ENCODE assay signal across 22 mouse cellular contexts in the genomic region with DNA sequence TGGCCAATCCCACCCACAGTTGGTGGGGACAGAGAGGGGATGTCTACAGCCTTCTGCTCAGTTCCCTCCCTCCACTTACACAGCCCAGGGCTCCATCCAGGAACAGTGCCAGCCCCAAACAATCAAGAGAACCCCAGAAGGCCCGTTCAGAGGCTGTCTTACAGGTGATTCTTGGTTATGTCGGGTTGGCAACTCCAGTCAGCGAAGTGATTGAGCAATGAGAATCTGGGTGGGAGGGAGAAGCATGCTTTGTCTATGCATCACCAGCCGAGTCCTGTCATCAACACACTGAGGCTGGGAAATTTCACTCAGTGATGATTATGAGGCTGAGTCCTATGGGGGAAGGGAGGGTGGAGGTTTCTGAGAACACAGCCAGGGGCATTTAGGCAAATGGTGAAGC.
DNase-seq lines count a peak whose midpoint lies in the region; ATAC-seq and TF ChIP-seq lines count a peak whose summit lies in the region.
"Had no signal": no experiment of that assay in that cellular context is flagged by ENCODE, and none has a peak within 500 bp of the region (broad histone marks: within the 10 kb centered on the region; RNA-seq: fewer than 3 reads in every experiment).

No protein-coding gene starts in this region.

- H3K4me2 ChIP-seq in forebrain, embryonic 11.5 days (ENCODE audit: low read depth, low read length, severe bottlenecking) = no peak overlapping the region
- H3K4me2 ChIP-seq in forebrain, embryonic 12.5 days = no peak overlapping the region
- H3K4me2 ChIP-seq in lung, embryonic 14.5 days = no peak overlapping the region
- H3K4me2 ChIP-seq: embryonic facial prominence, embryonic 15.5 days had no signal

- TF ChIP-seq POLR2A in lung, adult 2 months (IDR thresholded peaks at IDR 0.05; ENCODE audit: borderline replicate concordance, extremely low read depth, low read depth, low read length) = no peak

- H3K9me3 ChIP-seq in forebrain, embryonic 11.5 days (ENCODE audit: control insufficient read depth, low read length) = no peaks in the 10 kb centered on the region
- no peaks in the 10 kb centered on the region for H3K9me3 ChIP-seq in forebrain, embryonic 12.5 days
- H3K9me3 ChIP-seq in lung, embryonic 14.5 days (ENCODE audit: low read depth, low read length) = no peaks in the 10 kb centered on the region
- H3K9me3 ChIP-seq: embryonic facial prominence, embryonic 15.5 days; hindbrain, embryonic 10.5 days had no signal

- WGBS in forebrain, embryonic 11.5 days = 75% methylated on average over 4 of the region's 4 CpGs
- WGBS in forebrain, embryonic 12.5 days = 74% methylated on average over 4 of the region's 4 CpGs
- 49% methylated on average over 4 of the region's 4 CpGs for WGBS in lung, embryonic 14.5 days
- WGBS in lung, adult 2 months = 45% methylated on average over 4 of the region's 4 CpGs

- TF ChIP-seq CTCF in lung, embryonic 14.5 days (IDR thresholded peaks at IDR 0.05; ENCODE audit: low read depth) = no peak
- TF ChIP-seq CTCF in lung, adult 2 months (IDR thresholded peaks at IDR 0.05; ENCODE audit: insufficient read depth, low read length) = no peak

- H3K4me3 ChIP-seq in forebrain, embryonic 11.5 days (ENCODE audit: low read depth, low read length) = no peak overlapping the region
- H3K4me3 ChIP-seq in forebrain, embryonic 12.5 days (replicated peaks) = no peak overlapping the region
- no peak overlapping the region for H3K4me3 ChIP-seq in lung, embryonic 14.5 days (ENCODE audit: low read depth, low read length)
- no peak overlapping the region for H3K4me3 ChIP-seq in lung, adult 2 months (replicated peaks; ENCODE audit: extremely low read depth, low read depth, low read length)
- H3K4me3 ChIP-seq: embryonic facial prominence, embryonic 15.5 days; hindbrain, embryonic 10.5 days; megakaryocyte, embryonic 14.5 days had no signal

- no peak for ATAC-seq in forebrain, embryonic 11.5 days (replicated peaks; ENCODE audit: low FRiP score)
- ATAC-seq in forebrain, embryonic 12.5 days (ENCODE audit: low FRiP score) = no peak
- ATAC-seq in lung, embryonic 14.5 days (ENCODE audit: insufficient read depth) = peak; percentile 49; the same call in 1 of the 2 replicates
- ATAC-seq: forebrain, embryonic 14.5 days; hindbrain, postnatal 0 days had no signal

- H3K27me3 ChIP-seq in forebrain, embryonic 11.5 days (ENCODE audit: control insufficient read depth, insufficient read depth, low read length) = no peaks in the 10 kb centered on the region
- H3K27me3 ChIP-seq in forebrain, embryonic 12.5 days = no peaks in the 10 kb centered on the region
- no peaks in the 10 kb centered on the region for H3K27me3 ChIP-seq in lung, embryonic 14.5 days (ENCODE audit: insufficient read depth, low read length)
- H3K27me3 ChIP-seq: embryonic facial prominence, embryonic 15.5 days had no signal

- H3K4me1 ChIP-seq in forebrain, embryonic 11.5 days (replicated peaks; ENCODE audit: control insufficient read depth, insufficient read depth, low read length) = no peaks in the 10 kb centered on the region
- no peaks in the 10 kb centered on the region for H3K4me1 ChIP-seq in forebrain, embryonic 12.5 days
- no peaks in the 10 kb centered on the region for H3K4me1 ChIP-seq in lung, embryonic 14.5 days (ENCODE audit: insufficient read depth)
- H3K4me1 ChIP-seq in lung, adult 2 months (ENCODE audit: control insufficient read depth, insufficient read depth, low read length) = no peaks in the 10 kb centered on the region
- H3K4me1 ChIP-seq: embryonic facial prominence, embryonic 15.5 days; hindbrain, embryonic 10.5 days; megakaryocyte, embryonic 14.5 days had no signal

- peak; percentile 46 for DNase-seq in forebrain, embryonic 11.5 days (ENCODE audit: low spot score)
- DNase-seq in lung, embryonic 14.5 days = peak; percentile 42
- no peak for DNase-seq in lung, adult 2 months
- DNase-seq in fat pad, adult 2 months (ENCODE audit: extremely low read depth, low read depth, low spot score) = peak; percentile 10
- DNase-seq in lung, postnatal 25 days (ENCODE audit: low spot score) = peak; percentile 2
- DNase-seq in adrenal gland, postnatal 25 days = no peak
- no peak for DNase-seq in thymus, postnatal 14 days
- DNase-seq: adrenal gland, postnatal 36 days; cerebellum, adult 18-20 months; cerebellum, postnatal 36 days; gastrocnemius, postnatal 14 days; kidney, adult 18-20 months; kidney, postnatal 10 days; liver; right cerebral cortex, postnatal 25 days; thymus, adult 2 months had no signal

- no peaks in the 10 kb centered on the region for H3K36me3 ChIP-seq in forebrain, embryonic 11.5 days (ENCODE audit: control insufficient read depth, insufficient read depth, low read length)
- no peaks in the 10 kb centered on the region for H3K36me3 ChIP-seq in forebrain, embryonic 12.5 days (replicated peaks)
- H3K36me3 ChIP-seq in lung, embryonic 14.5 days (ENCODE audit: insufficient read depth) = no peaks in the 10 kb centered on the region
- H3K36me3 ChIP-seq: embryonic facial prominence, embryonic 15.5 days; hindbrain, embryonic 10.5 days had no signal

- no peak overlapping the region for H3K27ac ChIP-seq in forebrain, embryonic 11.5 days (ENCODE audit: low read depth, low read length)
- no peak overlapping the region for H3K27ac ChIP-seq in forebrain, embryonic 12.5 days
- no peak overlapping the region for H3K27ac ChIP-seq in lung, embryonic 14.5 days (ENCODE audit: low read depth)
- H3K27ac ChIP-seq: embryonic facial prominence, embryonic 15.5 days; hindbrain, embryonic 10.5 days; hindbrain, postnatal 0 days had no signal

- no peak overlapping the region for H3K9ac ChIP-seq in forebrain, embryonic 11.5 days (ENCODE audit: low read length)
- H3K9ac ChIP-seq in forebrain, embryonic 12.5 days = no peak overlapping the region
- H3K9ac ChIP-seq in lung, embryonic 14.5 days = no peak overlapping the region
- H3K9ac ChIP-seq: embryonic facial prominence, embryonic 15.5 days had no signal

Comparison
In these comparisons a context has a peak if more than half of its experiments do, and no peak if none do; other contexts are left out.
1. DNase-seq: peak in forebrain, embryonic 11.5 days (single experiment), lung, embryonic 14.5 days (single experiment), fat pad, adult 2 months (single experiment) and lung, postnatal 25 days (single experiment); none in lung, adult 2 months (single experiment), adrenal gland, postnatal 25 days (single experiment) and thymus, postnatal 14 days (single experiment).